ENCODE assay signal across 22 mouse cellular contexts in the genomic region with DNA sequence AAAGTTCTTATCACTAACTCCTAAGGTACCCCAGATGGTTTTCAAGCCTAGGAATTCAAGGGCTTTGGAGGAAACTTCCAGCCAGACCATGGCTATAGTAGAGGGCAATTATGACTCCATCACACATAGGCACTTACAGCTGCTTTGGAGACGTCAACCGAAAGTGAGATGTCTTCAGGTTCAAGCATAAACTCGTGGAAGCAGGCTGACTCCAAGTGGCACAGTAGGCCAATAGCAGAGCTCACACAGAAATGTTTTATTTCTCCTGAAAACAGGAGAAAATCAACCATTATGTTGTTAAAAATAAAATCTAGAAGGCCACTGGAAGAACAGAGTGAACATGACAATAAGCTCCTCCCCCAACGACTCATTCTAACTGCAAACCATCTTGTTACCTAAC. TPM values are rescaled to one million over a fixed set of nuclear protein-coding genes. Genes with fewer than 3 reads are reported as not detected.
A peak's percentile ranks its signal among the peaks of the same experiment; 100 is the strongest.
DNase-seq lines count a peak whose midpoint lies in the region; ATAC-seq and TF ChIP-seq lines count a peak whose summit lies in the region.
"Had no signal": no experiment of that assay in that cellular context is flagged by ENCODE, and none has a peak within 500 bp of the region (broad histone marks: within the 10 kb centered on the region; RNA-seq: fewer than 3 reads in every experiment).

No protein-coding gene starts in this region.

- H3K27me3 ChIP-seq in CH12.LX (replicated peaks): no peaks in the 10 kb centered on the region
- H3K27me3 ChIP-seq in thymus, adult 2 months (ENCODE audit: control insufficient read depth, insufficient read depth, low read length): no peaks in the 10 kb centered on the region
- H3K27me3 ChIP-seq: embryonic facial prominence, embryonic 12.5 days; embryonic facial prominence, embryonic 15.5 days; forebrain, embryonic 12.5 days; forebrain, embryonic 15.5 days had no signal

- H3K9ac ChIP-seq in CH12.LX (ENCODE audit: insufficient read depth, low read depth): no peak overlapping the region
- H3K9ac ChIP-seq: embryonic facial prominence, embryonic 12.5 days; embryonic facial prominence, embryonic 15.5 days; forebrain, embryonic 12.5 days; forebrain, embryonic 15.5 days; hindbrain, embryonic 14.5 days had no signal

- no peak overlapping the region for H3K4me3 ChIP-seq in layer of hippocampus, adult 2 months
- no peak overlapping the region for H3K4me3 ChIP-seq in CH12.LX (replicated peaks in 1 of 3; ENCODE audit: low read depth in 2 of 3, low read length in 2 of 3, poor library complexity in 1 of 3)
- H3K4me3 ChIP-seq in cortical plate, adult 2 months (ENCODE audit: insufficient read depth, low read length): no peak overlapping the region
- H3K4me3 ChIP-seq in thymus, adult 2 months (ENCODE audit: control insufficient read depth, insufficient read depth, low read length): no peak overlapping the region
- H3K4me3 ChIP-seq: embryonic facial prominence, embryonic 12.5 days; embryonic facial prominence, embryonic 15.5 days; forebrain, embryonic 12.5 days; forebrain, embryonic 15.5 days had no signal

- dilution Hi-C loops in CH12.LX (cut with MboI; ENCODE audit: extremely low pct_ligation_motif_present, extremely low pct_unique_long_range_greater_than_20kb, low sequenced_read_pairs): no loop called here

- H3K9me3 ChIP-seq in CH12.LX (replicated peaks; ENCODE audit: low read length): no peaks in the 10 kb centered on the region
- H3K9me3 ChIP-seq: embryonic facial prominence, embryonic 12.5 days; embryonic facial prominence, embryonic 15.5 days; forebrain, embryonic 12.5 days; forebrain, embryonic 15.5 days had no signal

- H3K27ac ChIP-seq in layer of hippocampus, adult 2 months: no peak overlapping the region
- H3K27ac ChIP-seq in CH12.LX (ENCODE audit: insufficient read depth, low read depth): no peak overlapping the region
- no peak overlapping the region for H3K27ac ChIP-seq in cortical plate, adult 2 months (ENCODE audit: insufficient read depth, low read length)
- H3K27ac ChIP-seq in thymus, adult 2 months (ENCODE audit: control insufficient read depth, insufficient read depth, low read length): no peak overlapping the region
- H3K27ac ChIP-seq: embryonic facial prominence, embryonic 12.5 days; embryonic facial prominence, embryonic 15.5 days; forebrain, embryonic 12.5 days; forebrain, embryonic 15.5 days; hindbrain, embryonic 14.5 days had no signal

- no peak for DNase-seq in frontal cortex, postnatal 10 days (ENCODE audit: low spot score in 2 of 2)
- DNase-seq in layer of hippocampus, adult 2 months (ENCODE audit: low spot score in 2 of 2): no peak
- DNase-seq in layer of hippocampus, postnatal 36 days: no peak
- no peak for DNase-seq in CH12.LX (ENCODE audit: extremely low read depth)
- DNase-seq in thymus, adult 2 months: no peak
- DNase-seq: adrenal gland, adult 8-10 months; adrenal gland, postnatal 25 days; B cell, adult 2 months; cerebellum, adult 18-20 months; cerebellum, adult 9-10 months; cerebellum, postnatal 14 days; gastrocnemius, postnatal 10 days; gastrocnemius, postnatal 36 days had no signal

- ATAC-seq in frontal cortex, adult (ENCODE audit: low TSS enrichment): peak; percentile 60; the same call in 1 of the 2 replicates
- ATAC-seq: forebrain, embryonic 15.5 days; intestine, postnatal 0 days had no signal

- TF ChIP-seq RAD21 in CH12.LX (IDR thresholded peaks at IDR 0.05; ENCODE audit: low read depth, low read length): peak; percentile 12

- H3K4me1 ChIP-seq in CH12.LX (ENCODE audit: control insufficient read depth in 1 of 2, insufficient read depth in 2 of 2): no peaks in the 10 kb centered on the region
- H3K4me1 ChIP-seq in cortical plate, adult 2 months (ENCODE audit: control insufficient read depth, insufficient read depth, low read length): no peaks in the 10 kb centered on the region; the same call in 1 of the 2 replicates
- H3K4me1 ChIP-seq in thymus, adult 2 months (replicated peaks; ENCODE audit: control insufficient read depth, insufficient read depth, low read length): no peaks in the 10 kb centered on the region
- H3K4me1 ChIP-seq: embryonic facial prominence, embryonic 12.5 days; embryonic facial prominence, embryonic 15.5 days; forebrain, embryonic 15.5 days had no signal

- no peak for TF ChIP-seq POLR2A in CH12.LX (IDR thresholded peaks at IDR 0.05; ENCODE audit: low read depth, low read length)
- no peak for TF ChIP-seq POLR2A in cortical plate, adult 2 months (IDR thresholded peaks at IDR 0.05; ENCODE audit: extremely low read depth, insufficient read depth, low read length)
- no peak for TF ChIP-seq POLR2A in thymus, adult 2 months (IDR thresholded peaks at IDR 0.05; ENCODE audit: control insufficient read depth, extremely low read depth, insufficient read depth, low read length, poor library complexity)

- no peak for TF ChIP-seq EP300 in CH12.LX (IDR thresholded peaks at IDR 0.05; ENCODE audit: low read length)

- no peak overlapping the region for H3K4me2 ChIP-seq in CH12.LX (ENCODE audit: insufficient read depth, low read depth, poor library complexity, severe bottlenecking)
- H3K4me2 ChIP-seq: embryonic facial prominence, embryonic 12.5 days; embryonic facial prominence, embryonic 15.5 days; forebrain, embryonic 12.5 days; forebrain, embryonic 15.5 days; heart, embryonic 11.5 days; hindbrain, embryonic 14.5 days had no signal

- H3K79me2 ChIP-seq in CH12.LX (replicated peaks; ENCODE audit: control insufficient read depth, extremely low read depth, insufficient read depth, poor library complexity, severe bottlenecking): no peaks in the 10 kb centered on the region

- peak; percentile 67 for TF ChIP-seq CTCF in layer of hippocampus, adult 2 months (conservative IDR thresholded peaks at IDR 0.05)
- peak in 1 of 2 experiments; percentile 1; a peak in 1 of 4 replicates for TF ChIP-seq CTCF in CH12.LX (conservative IDR thresholded peaks at IDR 0.05 in 1 of 2, IDR thresholded peaks at IDR 0.05 in 1 of 2; ENCODE audit: low read depth in 2 of 2, low read length in 2 of 2)
- TF ChIP-seq CTCF in cortical plate, adult 2 months (IDR thresholded peaks at IDR 0.05; ENCODE audit: extremely low read depth, insufficient read depth, low read length): peak; percentile 52
- no peak for TF ChIP-seq CTCF in thymus, adult 2 months (IDR thresholded peaks at IDR 0.05; ENCODE audit: borderline replicate concordance, control insufficient read depth, extremely low read depth, insufficient read depth, low read length, poor library complexity)

- WGBS in thymus, adult 2 months: 86% methylated on average over 4 of the region's 4 CpGs

- in situ Hi-C loops in CH12.LX (cut with MboI; ENCODE audit: low pct_ligation_motif_present, low pct_unique_long_range_greater_than_20kb, low sequenced_read_pairs): no loop called here

- H3K36me3 ChIP-seq in CH12.LX (replicated peaks in 1 of 2; ENCODE audit: control insufficient read depth in 1 of 2, insufficient read depth in 1 of 2, low read length in 1 of 2): no peaks in the 10 kb centered on the region
- H3K36me3 ChIP-seq in thymus, adult 2 months (ENCODE audit: control insufficient read depth, insufficient read depth, low read length): no peaks in the 10 kb centered on the region
- H3K36me3 ChIP-seq: embryonic facial prominence, embryonic 12.5 days; embryonic facial prominence, embryonic 15.5 days; forebrain, embryonic 12.5 days; forebrain, embryonic 15.5 days had no signal

TF ChIP-seq in CH12.LX, 34 proteins besides CTCF, POLR2A, EP300 and RAD21:
- TF ChIP-seq GABPA (IDR thresholded peaks at IDR 0.05; ENCODE audit: insufficient replicate concordance, low read depth, low read length) (no peak), MAX (IDR thresholded peaks at IDR 0.05; ENCODE audit: low read length) (no peak), ZNF384 (IDR thresholded peaks at IDR 0.05; ENCODE audit: low read depth, low read length) (no peak), MXI1 (IDR thresholded peaks at IDR 0.05; ENCODE audit: low read depth, low read length) (no peak), IRF4 (IDR thresholded peaks at IDR 0.05; ENCODE audit: low read depth, low read length) (no peak), USF2 (conservative IDR thresholded peaks at IDR 0.05; ENCODE audit: low read depth, low read length) (no peak), UBTF (IDR thresholded peaks at IDR 0.05; ENCODE audit: low read depth, low read length) (no peak), TBP (conservative IDR thresholded peaks at IDR 0.05; ENCODE audit: low read depth, low read length) (no peak), JUND (conservative IDR thresholded peaks at IDR 0.05; ENCODE audit: low read depth, low read length) (no peak), MEF2A (IDR thresholded peaks at IDR 0.05; ENCODE audit: borderline replicate concordance, low read depth, low read length) (no peak), PAX5 (IDR thresholded peaks at IDR 0.05; ENCODE audit: low read length) (no peak)

RNA-seq across cellular contexts. Expression of a gene that starts 37.4 kb away (rescaled TPM):
- under 1 TPM in 1 of 2 experiments, not detected in 1; 0.15 TPM for total RNA-seq in layer of hippocampus, adult 2 months (2021)
- total RNA-seq in layer of hippocampus, postnatal 36 days (2021): under 1 TPM in 1 of 2 experiments, not detected in 1; 0.38 TPM
- total RNA-seq in CH12.LX (2012; rRNA removed): 9.7 and 13.2 TPM in 2 replicates
- 49.2 and 50.6 TPM in 2 replicates for total RNA-seq in CH12.LX (2014; rRNA removed)
- polyA plus RNA-seq in CH12.LX (2012; ENCODE audit: insufficient read length, low read depth): 42.5 and 48.1 TPM in 2 replicates
- polyA plus RNA-seq in cortical plate, adult 2 months (2012; rRNA removed): 0.08 and 0.10 TPM in 2 replicates
- 3.0 and 3.3 TPM in 2 replicates for polyA plus RNA-seq in thymus, adult 2 months (2012; rRNA removed)
- polyA plus RNA-seq: forebrain, embryonic 15.5 days had no signal

RNA-seq across cellular contexts. Expression of a gene that starts 42.6 kb away (rescaled TPM):
- total RNA-seq in layer of hippocampus, adult 2 months (2021): 10 to 100 TPM; 73.2 to 73.6 TPM
- total RNA-seq in layer of hippocampus, postnatal 36 days (2021): 10 to 100 TPM; 73.6 to 78.2 TPM
- 100 and 104 TPM in 2 replicates for total RNA-seq in CH12.LX (2012; rRNA removed)
- total RNA-seq in CH12.LX (2014; rRNA removed): 113 and 120 TPM in 2 replicates
- 122 and 175 TPM in 2 replicates for polyA plus RNA-seq in CH12.LX (2012; ENCODE audit: insufficient read length, low read depth)
- 105 and 115 TPM in 2 replicates for polyA plus RNA-seq in cortical plate, adult 2 months (2012; rRNA removed)
- polyA plus RNA-seq in thymus, adult 2 months (2012; rRNA removed): 26.0 and 32.4 TPM in 2 replicates

Comparison
In these comparisons a context has a peak if more than half of its experiments do, and no peak if none do; other contexts are left out.
1. RNA of a gene that starts 37.4 kb away (total RNA-seq): 9.7 to 50.6 TPM in CH12.LX; 0.38 TPM in layer of hippocampus, postnatal 36 days and 0.15 TPM in layer of hippocampus, adult 2 months; every median in the first group is over 4 times any median in the second.